Mouse (Mus musculus): ENCODE measurements around the gene Madcam1. TPM values are rescaled to one million over a fixed set of nuclear protein-coding genes. Genes with fewer than 3 reads are reported as not detected.

Madcam1 gene
- polyA plus RNA-seq, 1 experiment = not detected

DNA sequence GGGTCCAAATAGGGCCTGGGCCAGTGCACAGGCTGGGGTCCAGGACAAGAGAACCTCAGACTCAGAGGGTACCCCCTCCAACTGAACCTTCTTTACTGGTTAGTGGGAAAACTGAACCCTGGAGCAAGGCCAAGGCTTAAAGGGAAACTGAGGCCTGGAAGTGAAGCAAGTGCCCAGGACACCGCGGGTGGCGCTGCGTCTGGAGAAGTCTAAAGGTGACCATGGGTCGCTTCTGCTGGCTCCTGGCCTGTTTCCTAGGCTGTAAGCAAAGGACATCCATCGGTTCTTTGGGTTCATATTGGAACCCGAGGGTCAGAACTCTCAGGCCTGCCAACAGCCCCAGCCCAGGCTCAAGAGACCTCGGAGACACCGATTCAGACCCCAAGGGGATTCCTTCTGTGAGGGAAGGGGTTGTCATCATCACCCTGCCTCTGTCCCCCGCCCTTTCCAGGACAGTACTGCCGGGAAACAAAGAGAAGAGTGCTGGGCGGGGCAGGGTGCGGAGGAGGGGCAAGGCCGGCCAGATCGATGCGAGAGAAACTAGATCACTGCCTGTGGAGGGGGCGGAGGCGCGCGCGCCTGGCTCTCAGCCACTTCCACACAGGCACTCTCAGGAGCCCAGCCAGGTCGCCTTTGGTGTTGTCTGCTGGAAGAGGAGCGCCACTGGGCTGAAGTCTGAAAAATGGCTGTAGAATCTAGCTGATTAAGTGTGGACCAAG, 25.7 kb upstream of the Madcam1 start:
- H3ac ChIP-seq (ENCODE audit: control insufficient read depth, insufficient read length, low read depth) = no peak overlapping the region
- H3K4me3 ChIP-seq (ENCODE audit: insufficient read depth, poor library complexity, severe bottlenecking) = no peak overlapping the region
- no peaks in the 10 kb centered on the region for H3K79me3 ChIP-seq (ENCODE audit: low read depth)
- peaks cover 22% of the 10 kb centered on the region for H3K27me3 ChIP-seq (ENCODE audit: control insufficient read depth, insufficient read depth, insufficient read length)
- H3K36me3 ChIP-seq (ENCODE audit: control insufficient read depth, insufficient read depth) = no peaks in the 10 kb centered on the region
- no peak for TF ChIP-seq MYOG (IDR thresholded peaks at IDR 0.05; ENCODE audit: control insufficient read depth, extremely low read depth, insufficient read length)
- TF ChIP-seq USF1 (IDR thresholded peaks at IDR 0.05; ENCODE audit: low read depth) = no peak
- no peaks in the 10 kb centered on the region for H3K79me2 ChIP-seq (ENCODE audit: control insufficient read depth, insufficient read depth)

DNA sequence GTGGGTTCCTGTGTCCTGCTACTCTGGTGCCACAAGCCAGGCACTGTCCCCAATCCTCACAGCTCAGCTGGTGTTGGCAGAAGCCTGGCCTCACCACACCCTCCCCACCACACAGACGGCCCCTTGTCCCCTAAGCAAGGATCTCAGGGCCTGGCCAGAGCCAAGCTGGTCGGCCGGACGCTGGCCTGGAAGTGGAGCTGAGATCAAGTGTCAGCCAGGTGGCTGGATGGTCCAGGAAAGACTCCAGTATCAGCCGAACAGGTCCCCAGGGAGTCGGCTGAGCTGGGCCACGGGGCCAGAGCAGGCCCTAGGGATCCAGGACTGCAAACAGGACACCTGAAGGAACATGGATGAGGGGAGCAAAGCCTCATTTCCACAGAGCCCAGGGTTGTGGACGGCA, 18.6 kb upstream of the Madcam1 start, which contains the start of gene Odf3l2:
Gene Odf3l2, minus strand, starts transcription at position 28 of the 400 bp plus-strand sequence.
- no peaks in the 10 kb centered on the region for H3K79me3 ChIP-seq (ENCODE audit: low read depth)
- no peaks in the 10 kb centered on the region for H3K36me3 ChIP-seq (ENCODE audit: control insufficient read depth, insufficient read depth)
- H3ac ChIP-seq (ENCODE audit: control insufficient read depth, insufficient read length, low read depth) = no peak within 1 kb of the TSS
- H3K27me3 ChIP-seq (ENCODE audit: control insufficient read depth, insufficient read depth, insufficient read length) = peaks cover 33% of the 10 kb centered on the region
- TF ChIP-seq USF1 (IDR thresholded peaks at IDR 0.05; ENCODE audit: low read depth) = no peak
- no peak for TF ChIP-seq MYOG (IDR thresholded peaks at IDR 0.05; ENCODE audit: control insufficient read depth, extremely low read depth, insufficient read length)
- no peak for TF ChIP-seq MYOD1 (IDR thresholded peaks at IDR 0.05; ENCODE audit: control insufficient read depth, insufficient read length, low read depth)
- TF ChIP-seq FOSL1 (IDR thresholded peaks at IDR 0.05; ENCODE audit: insufficient read depth, low read length, poor library complexity, severe bottlenecking) = no peak
- TF ChIP-seq MAX (IDR thresholded peaks at IDR 0.05) = no peak
- TF ChIP-seq CTCF (IDR thresholded peaks at IDR 0.05; ENCODE audit: control insufficient read depth, insufficient read depth, insufficient read length) = no peak
- TF ChIP-seq CEBPB (IDR thresholded peaks at IDR 0.05; ENCODE audit: low read depth) = no peak
- no peaks in the 10 kb centered on the region for H3K79me2 ChIP-seq (ENCODE audit: control insufficient read depth, insufficient read depth)
- no peak within 1 kb of the TSS for H3K4me3 ChIP-seq (ENCODE audit: insufficient read depth, poor library complexity, severe bottlenecking)

DNA sequence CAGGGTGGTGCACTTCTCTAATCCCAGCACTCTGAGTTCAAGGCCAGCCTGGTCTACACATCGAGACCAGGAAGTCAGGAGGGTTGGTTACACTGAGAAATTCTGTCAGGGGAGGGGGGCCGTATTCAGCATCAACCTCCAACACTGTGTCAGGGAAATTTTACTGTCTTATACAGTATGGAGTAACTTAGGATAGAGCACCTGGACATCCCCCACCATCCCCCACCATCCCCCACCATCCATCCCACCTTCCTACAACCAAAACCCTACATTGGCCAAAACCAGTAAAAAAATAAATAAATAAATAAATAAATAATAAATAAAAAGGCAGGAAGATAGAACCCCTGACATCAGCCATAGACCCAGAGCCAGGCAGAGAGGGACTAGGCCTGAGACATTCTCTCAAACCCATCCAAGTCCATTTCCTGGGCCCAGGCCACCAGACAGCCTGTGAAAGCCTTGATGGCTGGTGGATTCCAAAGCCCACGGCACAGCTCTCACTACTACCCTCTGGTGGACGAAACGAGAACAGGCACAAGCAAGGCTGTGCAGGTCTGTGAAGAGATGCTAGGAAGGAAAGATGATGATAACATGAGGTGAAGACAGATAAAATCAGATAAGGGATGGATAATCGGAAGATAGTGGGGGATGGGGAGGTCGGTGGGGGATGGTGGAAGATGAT, 15.1 kb upstream of the Madcam1 start:
- no peaks in the 10 kb centered on the region for H3K36me3 ChIP-seq (ENCODE audit: control insufficient read depth, insufficient read depth)
- TF ChIP-seq MYOD1 (IDR thresholded peaks at IDR 0.05; ENCODE audit: control insufficient read depth, insufficient read length, low read depth) (no peak), MYOG (IDR thresholded peaks at IDR 0.05; ENCODE audit: control insufficient read depth, extremely low read depth, insufficient read length) (no peak), MAX (IDR thresholded peaks at IDR 0.05) (no peak), CTCF (IDR thresholded peaks at IDR 0.05; ENCODE audit: control insufficient read depth, insufficient read depth, insufficient read length) (peak; percentile 54)
- H3K79me3 ChIP-seq (ENCODE audit: low read depth) = no peaks in the 10 kb centered on the region
- no peak overlapping the region for H3ac ChIP-seq (ENCODE audit: control insufficient read depth, insufficient read length, low read depth)
- no peaks in the 10 kb centered on the region for H3K79me2 ChIP-seq (ENCODE audit: control insufficient read depth, insufficient read depth)
- H3K4me3 ChIP-seq (ENCODE audit: insufficient read depth, poor library complexity, severe bottlenecking) = no peak overlapping the region
- peaks cover 42% of the 10 kb centered on the region for H3K27me3 ChIP-seq (ENCODE audit: control insufficient read depth, insufficient read depth, insufficient read length)

DNA sequence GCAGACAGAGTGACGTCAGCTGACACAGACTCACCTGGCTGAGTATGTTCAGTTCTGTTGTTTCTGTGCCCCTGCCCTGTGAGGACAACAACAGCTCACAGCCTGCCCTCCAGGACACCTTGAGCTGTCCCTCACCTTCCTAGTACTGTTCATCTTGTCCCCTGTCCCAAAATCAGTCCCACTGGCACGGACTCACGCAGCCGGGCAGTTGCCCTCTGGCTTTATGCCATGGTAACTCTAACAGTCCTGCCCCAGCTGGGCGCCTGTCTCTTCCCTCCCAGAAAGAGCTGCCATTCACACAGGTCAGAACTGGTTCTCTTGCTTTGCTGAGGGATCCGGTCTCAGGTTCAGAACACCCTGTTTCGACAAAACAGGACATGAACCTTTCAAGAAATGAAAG, 11.6 kb upstream of the Madcam1 start:
- no peaks in the 10 kb centered on the region for H3K79me2 ChIP-seq (ENCODE audit: control insufficient read depth, insufficient read depth)
- H3K79me3 ChIP-seq (ENCODE audit: low read depth) = no peaks in the 10 kb centered on the region
- H3K4me3 ChIP-seq (ENCODE audit: insufficient read depth, poor library complexity, severe bottlenecking) = no peak overlapping the region
- H3K36me3 ChIP-seq (ENCODE audit: control insufficient read depth, insufficient read depth) = no peaks in the 10 kb centered on the region
- H3ac ChIP-seq (ENCODE audit: control insufficient read depth, insufficient read length, low read depth) = no peak overlapping the region
- TF ChIP-seq USF1 (IDR thresholded peaks at IDR 0.05; ENCODE audit: low read depth) = no peak
- peaks cover 39% of the 10 kb centered on the region for H3K27me3 ChIP-seq (ENCODE audit: control insufficient read depth, insufficient read depth, insufficient read length)

DNA sequence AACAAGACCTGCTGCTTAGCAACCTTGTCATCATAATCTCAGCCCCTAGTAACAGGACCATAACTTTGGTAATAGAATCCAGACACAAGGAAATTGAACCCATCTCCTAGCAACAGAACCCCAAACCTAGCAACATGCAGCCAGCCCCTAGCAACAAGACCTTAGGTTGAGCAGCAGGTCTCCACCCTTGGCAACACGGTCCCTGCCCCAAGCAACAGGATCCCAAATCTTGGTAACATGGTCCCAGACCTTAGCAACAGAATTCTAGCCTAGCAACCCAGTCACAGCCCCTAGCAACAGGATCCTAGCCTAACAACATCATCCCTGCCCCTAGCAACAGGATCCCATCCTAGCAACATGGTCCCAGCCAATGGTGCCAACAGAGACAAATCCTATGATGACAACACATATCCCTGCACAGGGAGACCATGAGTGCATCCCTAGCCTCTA, 9.4 kb upstream of the Madcam1 start:
- H3K36me3 ChIP-seq (ENCODE audit: control insufficient read depth, insufficient read depth) = no peaks in the 10 kb centered on the region
- TF ChIP-seq CTCF (IDR thresholded peaks at IDR 0.05; ENCODE audit: control insufficient read depth, insufficient read depth, insufficient read length) (no peak), MAX (IDR thresholded peaks at IDR 0.05) (no peak), CEBPB (IDR thresholded peaks at IDR 0.05; ENCODE audit: low read depth) (no peak), FOSL1 (IDR thresholded peaks at IDR 0.05; ENCODE audit: insufficient read depth, low read length, poor library complexity, severe bottlenecking) (no peak), MYOD1 (IDR thresholded peaks at IDR 0.05; ENCODE audit: control insufficient read depth, insufficient read length, low read depth) (no peak), MYOG (IDR thresholded peaks at IDR 0.05; ENCODE audit: control insufficient read depth, extremely low read depth, insufficient read length) (no peak), USF1 (IDR thresholded peaks at IDR 0.05; ENCODE audit: low read depth) (no peak)
- H3K79me3 ChIP-seq (ENCODE audit: low read depth) = no peaks in the 10 kb centered on the region
- H3K79me2 ChIP-seq (ENCODE audit: control insufficient read depth, insufficient read depth) = no peaks in the 10 kb centered on the region
- H3ac ChIP-seq (ENCODE audit: control insufficient read depth, insufficient read length, low read depth) = no peak overlapping the region
- peaks cover 40% of the 10 kb centered on the region for H3K27me3 ChIP-seq (ENCODE audit: control insufficient read depth, insufficient read depth, insufficient read length)
- no peak overlapping the region for H3K4me3 ChIP-seq (ENCODE audit: insufficient read depth, poor library complexity, severe bottlenecking)

DNA sequence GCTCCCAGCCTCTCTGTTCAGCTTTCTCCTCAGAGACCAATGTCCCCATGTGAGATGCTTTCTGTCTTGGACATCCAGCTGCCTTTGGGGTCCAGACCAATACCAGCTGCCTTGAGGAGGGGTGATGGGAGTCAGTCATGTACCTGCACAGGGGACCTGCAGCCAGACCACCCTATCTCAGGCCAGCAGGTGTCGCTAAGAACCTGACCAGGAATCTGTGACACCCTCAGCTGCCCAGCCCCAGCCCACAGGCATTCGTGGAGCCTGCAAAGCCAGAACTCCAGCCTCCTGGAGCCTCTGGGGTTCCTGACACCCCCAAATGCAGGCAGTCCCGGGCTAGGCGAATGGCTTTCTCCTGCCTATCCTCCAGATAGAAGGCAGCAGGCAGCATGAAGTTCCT, 5.5 kb upstream of the Madcam1 start:
- peaks cover 26% of the 10 kb centered on the region for H3K27me3 ChIP-seq (ENCODE audit: control insufficient read depth, insufficient read depth, insufficient read length)
- TF ChIP-seq CEBPB (IDR thresholded peaks at IDR 0.05; ENCODE audit: low read depth) (no peak), CTCF (IDR thresholded peaks at IDR 0.05; ENCODE audit: control insufficient read depth, insufficient read depth, insufficient read length) (no peak)
- no peak overlapping the region for H3ac ChIP-seq (ENCODE audit: control insufficient read depth, insufficient read length, low read depth)

More for the DNA sequence above, 5.5 kb upstream of the Madcam1 start:
- Histone ChIP-seq H3K36me3 (ENCODE audit: control insufficient read depth, insufficient read depth) (no peaks in the 10 kb centered on the region), H3K79me3 (ENCODE audit: low read depth) (no peaks in the 10 kb centered on the region), H3K4me3 (ENCODE audit: insufficient read depth, poor library complexity, severe bottlenecking) (no peak overlapping the region), H3K79me2 (ENCODE audit: control insufficient read depth, insufficient read depth) (no peaks in the 10 kb centered on the region)
